Mouse (Mus musculus): ENCODE measurements at regions not wholly inside any gene's neighbourhood (a gene's known extent, or its start where the extent isn't known, plus 50 kb on each side); places are given as distances from the start of the nearest gene placed in this dataset.

- DNase-seq = no peak
Observed at GRCm38 (mm10) chr2:74093494-74093893, 182.4 kb upstream of the Atp5g3 start.

GRCm38 (mm10) chr2:74087375-74087774 lies 176.2 kb upstream of the Atp5g3 start:
- DNase-seq = no peak

GRCm38 (mm10) chr2:74084971-74085370 lies 173.8 kb upstream of the Atp5g3 start:
- no peak for DNase-seq

GRCm38 (mm10) chr2:74076774-74077173 lies 165.6 kb upstream of the Atp5g3 start:
- no peak for DNase-seq

GRCm38 (mm10) chr2:74075566-74075965 lies 164.4 kb upstream of the Atp5g3 start:
- no peak for DNase-seq

GRCm38 (mm10) chr2:74073396-74073795 lies 162.3 kb upstream of the Atp5g3 start:
- DNase-seq = no peak

GRCm38 (mm10) chr2:74066652-74067051 lies 155.5 kb upstream of the Atp5g3 start:
- peak; percentile 39 to 72 for DNase-seq

GRCm38 (mm10) chr2:74064369-74064768 lies 153.2 kb upstream of the Atp5g3 start:
- no peak for DNase-seq

GRCm38 (mm10) chr2:74063777-74064176 lies 152.7 kb upstream of the Atp5g3 start:
- DNase-seq = peak; percentile 11 to 47

GRCm38 (mm10) chr2:74063302-74063701 lies 152.2 kb upstream of the Atp5g3 start:
- no peak for DNase-seq

GRCm38 (mm10) chr2:74042430-74042829 lies 131.3 kb upstream of the Atp5g3 start:
- no peak for DNase-seq

GRCm38 (mm10) chr2:74039580-74039979 lies 128.5 kb upstream of the Atp5g3 start:
- DNase-seq = peak; percentile 4 to 29

- no peak for DNase-seq
Observed at GRCm38 (mm10) chr2:74036043-74036442, 124.9 kb upstream of the Atp5g3 start.

GRCm38 (mm10) chr2:74032177-74033021 lies 121.3 kb upstream of the Atp5g3 start:
- DNase-seq = peak in 1 of 2 experiments; percentile 5

- no peak for DNase-seq
Observed at GRCm38 (mm10) chr2:74029938-74030337, 118.8 kb upstream of the Atp5g3 start.

GRCm38 (mm10) chr2:74027404-74028104 lies 116.4 kb upstream of the Atp5g3 start:
- DNase-seq = peak; percentile 40 to 48

GRCm38 (mm10) chr2:74015146-74015545 lies 104.0 kb upstream of the Atp5g3 start:
- DNase-seq = no peak

GRCm38 (mm10) chr2:74014201-74014600 lies 103.1 kb upstream of the Atp5g3 start:
- no peak for DNase-seq

GRCm38 (mm10) chr2:73998531-73998930 lies 87.4 kb upstream of the Atp5g3 start:
- DNase-seq = no peak

GRCm38 (mm10) chr2:73996986-73997385 lies 85.9 kb upstream of the Atp5g3 start:
- no peak for DNase-seq

GRCm38 (mm10) chr2:73991818-73992217 lies 80.7 kb upstream of the Atp5g3 start:
- no peak for DNase-seq

GRCm38 (mm10) chr2:73987441-73988105 lies 76.4 kb upstream of the Atp5g3 start:
- DNase-seq = no peak

GRCm38 (mm10) chr2:73985911-73986250 lies 74.8 kb upstream of the Atp5g3 start:
- no peak for DNase-seq

All from lung, postnatal 4 days (tissue).